Mouse (Mus musculus): Measurements from ENCODE around the gene Crtc2.
"Not testable (repeated sequence)": the region's sequence is repeated elsewhere in the genome, so short reads cannot be mapped to it uniquely, and the experiment has no call there.

Crtc2 gene

GRCm38 (mm10) chr3:90265932-90266741 is 12.2 kb downstream of the Crtc2 start:
- intact Hi-C loops (cut with DNase I): loop anchor here (2.0 kb wide), 1 partner anchor 107 kb away; no protein-coding TSS in a partner anchor

- intact Hi-C loops (cut with DNase I): no loop called here
Measured at GRCm38 (mm10) chr3:90266901-90267775, 13.2 kb downstream of the Crtc2 start.

DNA sequence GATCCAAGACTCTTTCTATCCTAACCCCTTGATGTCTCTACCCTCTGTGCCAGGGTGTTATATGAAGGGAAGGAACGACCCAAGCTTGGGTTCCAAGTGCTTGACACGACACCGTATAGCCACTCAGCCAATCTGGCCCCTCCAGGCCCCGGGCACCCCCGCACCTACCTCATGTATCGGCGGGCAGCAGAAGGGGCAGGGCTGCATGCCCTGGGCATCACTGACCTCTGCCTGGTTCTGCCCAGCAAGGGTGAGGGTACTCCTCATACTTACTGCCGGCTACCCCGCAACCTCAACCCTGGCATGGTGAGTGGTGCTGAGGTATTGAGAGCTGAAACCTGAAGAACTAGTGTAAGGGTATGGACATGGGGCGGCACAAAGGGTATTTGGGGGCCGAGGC is 14.2 kb downstream of the Crtc2 start:
- intact Hi-C loops (cut with DNase I): no loop called here

DNA sequence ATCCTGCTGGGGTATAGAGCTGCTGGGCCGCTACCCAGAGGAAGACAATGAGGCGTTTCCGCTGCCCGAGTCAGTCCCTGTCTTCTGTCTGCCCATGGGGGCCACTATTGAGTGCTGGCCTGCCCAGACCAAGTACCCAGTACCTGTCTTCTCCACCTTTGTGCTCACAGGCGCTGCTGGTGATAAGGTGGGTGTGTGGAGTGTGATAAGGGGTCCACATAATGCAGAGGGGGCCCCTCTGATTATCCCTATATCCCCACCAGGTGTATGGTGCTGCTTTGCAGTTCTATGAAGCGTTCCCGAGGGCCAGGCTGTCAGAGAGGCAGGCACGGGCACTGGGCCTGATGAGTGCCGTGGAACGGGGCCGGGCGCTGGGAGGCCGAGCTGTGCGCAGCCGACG is 15.0 kb downstream of the Crtc2 start:
- intact Hi-C loops (cut with DNase I): no loop called here

DNA sequence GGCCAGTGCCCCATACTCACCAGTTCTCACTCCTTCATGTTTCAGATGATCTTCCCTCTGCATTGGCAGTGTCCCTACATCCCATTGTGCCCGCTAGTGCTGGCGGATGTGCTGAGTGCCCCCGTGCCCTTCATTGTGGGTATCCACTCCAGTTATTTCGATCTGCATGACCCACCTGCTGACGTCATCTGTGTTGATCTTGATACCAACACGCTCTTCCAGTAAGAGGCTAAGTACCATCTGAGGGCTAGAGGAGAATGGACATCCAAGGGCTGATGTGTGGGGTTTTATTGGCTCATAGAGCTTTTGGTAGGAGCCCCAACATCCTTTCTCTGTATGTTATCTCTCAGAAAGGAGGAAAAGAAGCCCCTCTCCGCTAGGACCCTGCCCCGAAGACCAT is 16.8 kb downstream of the Crtc2 start:
- intact Hi-C loops (cut with DNase I): loop anchor here (5.0 kb wide), 1 partner anchor 92 kb away; no protein-coding TSS in a partner anchor

DNA sequence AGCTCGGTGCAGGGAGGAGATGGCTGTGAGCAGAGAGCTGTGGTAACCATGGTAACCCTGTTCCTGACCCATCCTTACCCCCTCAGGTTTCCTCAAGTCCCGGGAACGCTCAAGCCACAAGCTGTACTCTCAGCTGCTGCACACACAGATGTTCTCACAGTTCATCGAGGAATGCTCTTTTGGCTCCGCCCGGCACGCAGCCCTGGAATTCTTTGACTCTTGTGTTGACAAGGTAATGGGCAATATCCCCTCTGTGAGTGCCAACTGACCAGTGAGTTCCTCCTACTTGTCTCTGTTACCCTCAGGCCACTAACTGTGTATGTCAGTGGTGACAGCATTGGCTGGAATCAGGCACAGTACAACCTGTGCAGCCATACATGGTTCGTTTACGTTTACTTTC is 18.2 kb downstream of the Crtc2 start:
- intact Hi-C loops (cut with DNase I): loop anchor here (5.0 kb wide), 1 partner anchor 90 kb away; no protein-coding TSS in a partner anchor

- intact Hi-C loops (cut with DNase I): loop anchor here (5.0 kb wide), 1 partner anchor 88 kb away; no protein-coding TSS in a partner anchor
Measured at GRCm38 (mm10) chr3:90273855-90274254, 19.9 kb downstream of the Crtc2 start.

DNA sequence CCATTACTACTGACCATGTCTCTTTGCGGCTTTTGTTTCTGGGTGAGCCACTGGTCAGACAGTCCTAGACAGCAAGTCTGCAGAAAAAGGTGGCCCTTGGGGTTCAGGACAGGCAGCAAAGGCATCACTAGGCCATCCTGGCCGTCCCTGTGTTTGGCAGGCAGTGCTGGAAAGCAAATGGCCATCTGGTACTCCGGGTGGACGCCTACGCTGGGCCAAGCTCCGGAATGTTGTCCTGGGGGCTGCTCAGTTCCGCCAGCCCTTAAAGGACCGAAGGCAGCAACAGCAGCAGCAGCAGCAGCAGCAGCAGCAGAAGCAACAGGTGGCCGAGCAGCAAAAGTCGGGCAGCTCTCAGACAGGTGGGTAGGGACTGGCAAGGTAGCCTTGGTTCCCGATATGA is 21.3 kb downstream of the Crtc2 start:
- intact Hi-C loops (cut with DNase I): no loop called here

GRCm38 (mm10) chr3:90276858-90277257 is 22.9 kb downstream of the Crtc2 start:
- intact Hi-C loops (cut with DNase I): no loop called here

- intact Hi-C loops (cut with DNase I): no loop called here
Measured at GRCm38 (mm10) chr3:90277793-90278192, 23.8 kb downstream of the Crtc2 start.

DNA sequence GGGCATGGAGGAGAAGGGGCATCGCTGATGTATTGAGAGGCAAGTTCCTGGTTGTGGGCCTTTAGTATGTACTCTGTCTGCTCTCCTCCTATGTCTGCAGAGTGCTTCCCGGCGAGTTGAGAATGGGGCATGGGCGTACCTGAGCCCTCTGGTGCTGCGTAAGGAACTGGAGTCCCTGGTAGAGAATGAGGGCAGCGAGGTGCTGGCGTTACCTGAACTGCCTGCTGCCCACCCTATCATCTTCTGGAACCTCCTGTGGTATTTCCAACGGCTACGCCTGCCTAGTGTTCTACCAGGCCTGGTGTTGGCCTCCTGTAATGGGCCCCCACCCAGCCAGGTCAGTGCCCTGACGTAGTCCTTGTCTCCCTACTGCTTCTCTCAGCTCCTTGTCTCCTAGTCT is 24.2 kb downstream of the Crtc2 start:
- intact Hi-C loops (cut with DNase I): no loop called here

DNA sequence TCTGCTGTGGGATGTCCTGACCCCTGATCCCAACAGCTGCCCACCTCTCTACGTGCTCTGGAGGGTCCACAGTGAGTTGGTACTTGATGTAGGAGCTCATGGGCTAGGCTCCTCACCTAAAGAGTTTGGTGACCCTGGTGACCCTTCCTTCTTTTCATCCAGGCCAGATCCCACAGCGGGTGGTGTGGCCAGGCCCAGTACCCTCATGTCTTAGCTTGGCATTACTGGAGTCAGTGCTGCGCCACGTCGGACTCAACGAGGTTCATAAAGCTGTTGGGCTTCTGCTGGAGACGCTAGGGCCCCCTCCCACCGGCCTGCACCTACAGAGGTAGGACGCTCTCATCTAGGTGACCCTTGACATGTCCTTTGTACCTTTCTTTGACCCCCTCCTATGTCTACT is 25.3 kb downstream of the Crtc2 start:
- intact Hi-C loops (cut with DNase I): no loop called here

DNA sequence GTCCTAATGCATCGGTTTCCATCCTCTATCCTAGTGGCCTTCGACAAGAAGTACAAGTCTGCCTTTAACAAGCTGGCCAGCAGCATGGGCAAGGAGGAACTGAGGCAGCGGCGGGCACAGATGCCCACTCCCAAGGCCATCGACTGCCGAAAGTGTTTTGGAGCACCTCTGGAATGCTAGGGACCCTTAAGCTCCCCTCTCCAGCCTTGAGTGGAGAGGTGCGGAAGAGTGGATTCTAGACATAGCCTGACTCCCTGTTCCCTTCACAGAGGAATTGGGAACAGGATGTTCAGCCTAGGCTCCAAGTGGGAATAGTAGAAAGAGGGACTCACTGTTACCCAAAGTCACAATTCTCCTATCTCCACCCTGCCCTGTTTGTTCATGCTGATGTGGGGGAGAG is 25.8 kb downstream of the Crtc2 start:
- intact Hi-C loops (cut with DNase I): no loop called here

DNA sequence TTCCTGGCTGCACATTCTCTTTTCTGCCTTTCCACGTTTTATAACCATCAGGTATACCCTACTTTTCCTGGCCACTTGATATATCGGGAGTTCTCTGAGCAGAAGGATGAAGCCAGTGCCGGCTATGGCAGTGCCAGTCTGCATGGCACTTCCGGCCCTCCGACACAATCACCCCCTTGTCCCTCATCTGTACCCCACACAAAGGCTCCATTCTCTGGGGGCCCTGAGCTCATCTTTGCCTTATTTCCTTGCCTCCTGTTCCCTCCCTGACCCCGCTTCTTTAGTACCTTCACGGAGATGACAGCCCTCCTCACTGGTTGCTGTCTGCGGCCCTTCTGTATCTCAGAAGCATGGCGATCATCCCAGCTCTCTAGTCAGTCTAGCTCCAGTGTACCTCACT is 26.7 kb downstream of the Crtc2 start:
- intact Hi-C loops (cut with DNase I): no loop called here

DNA sequence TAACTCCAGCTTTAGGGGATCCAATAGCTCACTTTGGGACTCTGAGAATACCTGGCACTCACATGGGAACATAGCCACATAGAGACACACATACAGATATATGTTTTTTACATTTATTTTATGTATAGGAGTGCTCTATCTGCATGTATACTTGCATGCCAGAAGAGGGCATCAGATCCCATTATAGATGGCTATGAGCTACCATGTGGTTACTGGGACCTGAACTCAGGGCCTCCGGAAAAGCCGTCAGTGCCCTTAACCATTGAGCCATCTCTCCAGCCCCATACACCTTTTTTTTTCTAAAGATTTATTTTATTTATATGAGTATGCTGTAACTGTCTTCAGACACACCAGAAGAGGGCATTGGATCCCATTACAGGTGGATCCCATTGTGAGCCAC is 30.2 kb downstream of the Crtc2 start:
- intact Hi-C loops (cut with DNase I): no loop called here

GRCm38 (mm10) chr3:90289403-90289802 is 35.4 kb downstream of the Crtc2 start:
- intact Hi-C loops (cut with DNase I): not testable (repeated sequence)

- intact Hi-C loops (cut with DNase I): loop anchor here (5.0 to 10.0 kb wide), 2 partner anchors 82 to 174 kb away; partner anchors contain the start of gene Npr1
Measured at GRCm38 (mm10) chr3:90290602-90291001, 36.6 kb downstream of the Crtc2 start.

- intact Hi-C loops (cut with DNase I): loop anchor here (5.0 to 10.0 kb wide), 2 partner anchors 80 to 173 kb away; partner anchors contain the start of gene Npr1
Measured at GRCm38 (mm10) chr3:90291982-90292344, 38.0 kb downstream of the Crtc2 start.

DNA sequence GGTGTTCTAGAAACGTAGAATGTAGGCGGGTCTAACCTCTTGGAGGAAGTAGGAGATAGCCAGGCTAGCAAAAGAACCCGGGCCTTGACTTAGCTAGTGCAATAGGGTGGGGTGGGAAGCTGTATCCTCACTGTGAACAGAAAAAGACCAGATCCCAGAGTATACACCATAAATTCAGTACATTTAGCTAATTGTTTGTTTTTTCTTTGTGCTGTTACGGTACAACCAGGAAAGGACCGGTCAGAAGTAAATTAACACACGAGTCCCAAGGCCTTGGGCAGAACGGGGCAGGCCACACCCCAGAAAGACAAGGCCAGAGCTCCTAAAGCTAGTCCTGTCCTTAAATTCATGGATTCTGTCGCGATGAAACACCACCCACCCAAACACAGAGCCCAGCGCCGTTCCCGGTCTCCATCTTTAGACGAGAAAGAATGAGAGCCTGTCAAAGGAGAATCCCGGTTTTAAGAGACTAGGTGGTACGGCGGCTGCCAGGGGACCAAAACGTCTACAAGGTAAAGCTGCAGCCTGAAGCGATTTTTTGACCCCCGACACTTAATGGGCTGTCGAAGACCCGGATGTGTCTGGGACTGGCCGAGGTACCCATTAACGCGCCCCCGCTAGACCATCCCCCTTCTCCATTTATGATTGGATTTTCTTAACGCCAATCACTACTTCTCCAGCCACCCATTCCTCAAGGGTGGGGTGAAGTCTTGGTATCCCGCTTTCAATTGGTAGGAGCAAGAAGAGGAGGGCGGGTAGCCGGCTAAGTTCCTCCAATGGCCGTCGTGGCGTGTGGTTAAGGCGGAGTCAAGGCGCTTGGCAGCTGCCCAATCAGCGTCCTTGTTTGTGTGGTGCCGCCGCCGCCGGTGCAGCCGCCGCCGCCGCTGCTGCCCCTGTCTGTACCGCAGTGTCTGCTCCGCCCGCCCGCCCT is 38.6 kb downstream of the Crtc2 start, which contains the start of gene Gatad2b:
Gatad2b (plus strand) TSS at position 834 of the 931 bp plus-strand sequence.
- intact Hi-C loops (cut with DNase I): loop anchor here (5.0 to 10.0 kb wide), 2 partner anchors 80 to 172 kb away; partner anchors contain the start of gene Npr1

DNA sequence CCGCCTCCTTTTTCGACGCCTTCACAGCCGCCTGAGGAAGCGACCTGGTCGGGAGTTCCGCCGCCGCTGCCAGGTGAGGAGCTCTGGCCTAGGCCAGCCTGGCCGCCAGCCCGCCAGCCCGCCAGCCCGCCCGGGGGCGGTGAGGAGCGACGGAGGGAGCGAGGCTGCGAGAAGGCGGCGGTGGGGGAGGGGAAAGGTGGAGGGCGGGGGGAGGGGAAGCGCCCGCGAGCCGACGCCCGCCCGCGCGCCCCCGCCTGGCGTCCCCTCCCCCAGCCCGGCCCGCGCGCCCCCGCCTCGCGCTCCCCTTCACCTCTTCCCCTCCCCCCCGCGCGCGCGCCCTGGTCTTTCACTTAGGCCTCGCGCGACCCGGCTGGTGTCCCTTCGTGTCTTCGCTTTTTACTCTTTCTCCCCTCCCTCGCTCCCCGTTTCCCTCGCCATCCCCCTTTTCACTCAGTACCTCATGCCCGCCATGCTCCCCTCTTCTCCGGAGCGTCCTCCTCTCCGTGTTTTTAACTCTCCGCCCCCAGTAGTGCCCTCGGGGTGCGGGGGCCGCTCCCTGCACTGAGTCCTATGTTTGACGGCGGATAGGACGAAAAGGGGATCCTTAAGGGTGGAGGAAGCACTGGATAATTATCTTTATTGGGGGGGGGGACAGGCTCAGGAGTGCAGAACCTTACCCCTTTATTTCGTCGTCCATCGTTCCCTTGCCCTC is 39.5 kb downstream of the Crtc2 start:
- intact Hi-C loops (cut with DNase I): loop anchor here (5.0 to 10.0 kb wide), 2 partner anchors 79 to 171 kb away; partner anchors contain the start of gene Npr1

All from adrenal gland (tissue).